Mouse (Mus musculus): ENCODE measurements around the gene Olfr731.

The Olfr731 gene

GRCm38 (mm10) chr14:50241766-50242165 lies at the start of gene Olfr731:
TSS of gene Olfr731 (minus strand) at chr14:50241866.
- in situ Hi-C loops (cut with MboI) = no loop called here

GRCm38 (mm10) chr14:50284106-50284505 lies 42.4 kb upstream of the Olfr731 start, which contains the start of gene Olfr732:
TSS of gene Olfr732 (minus strand) at chr14:50284206.
- in situ Hi-C loops (cut with MboI) = no loop called here

- in situ Hi-C loops (cut with MboI) = no loop called here
These were observed 53.6 kb downstream of the Olfr731 start, which contains the start of gene Olfr730 for GRCm38 (mm10) chr14:50188098-50188497. TSS of gene Olfr730 (minus strand) at chr14:50188198.
